Mouse (Mus musculus): Measurements from ENCODE around the gene Cmtm7.

The Cmtm7 gene

DNA sequence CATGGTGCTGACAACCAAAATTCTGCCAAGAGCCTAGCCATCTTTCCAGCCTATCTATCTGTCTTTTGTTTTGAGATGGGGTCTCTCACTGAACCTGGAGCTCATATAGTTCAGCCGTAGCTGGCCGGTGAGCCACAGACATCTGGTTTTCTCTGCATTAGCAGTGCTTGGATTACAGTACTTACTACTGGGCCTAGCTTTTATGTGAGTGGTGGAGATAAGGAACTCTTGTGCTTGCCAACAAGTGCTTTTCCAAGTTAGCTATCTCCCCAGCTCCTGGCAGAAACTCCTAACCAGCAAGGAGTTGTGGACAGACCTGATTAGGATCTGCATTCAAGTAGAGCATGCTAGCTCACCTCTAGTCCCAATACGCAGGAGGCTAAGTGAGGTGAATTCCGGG, 73.9 kb downstream of the Cmtm7 start:
- DNase-seq: no peak

Measured in cerebellum, adult 9-10 months (tissue).